Mouse (Mus musculus) midbrain, postnatal 0 days (tissue): ENCODE measurements around the gene Agxt. TPM values are rescaled to one million over a fixed set of nuclear protein-coding genes. Genes with fewer than 3 reads are reported as not detected.

Experiments used
- ATAC-seq: fragments of 200-750 bp; cut with Nextera tagmentation; 2 replicates; pipeline ENCODE4 v1.8.0; 2017; ENCODE audit warnings: moderate number of reproducible peaks, mild to moderate bottlenecking, moderate TSS enrichment, moderate library complexity; ENCODE audit not compliant: low FRiP score
- DNase-seq: peaks from one replicate; pipeline ENCODE4 v3.0.0-alpha.2; 2015; ENCODE audit warnings: low spot score
- H3K27ac ChIP-seq: fragments of 300-500 bp; sonication (generic); 2 replicates; pipeline ENCODE4 v1.5.1; 2014; ENCODE audit warnings: low read depth, mild to moderate bottlenecking, low read length, mixed read lengths
- H3K27me3 ChIP-seq: fragments of 300-500 bp; sonication (generic); 2 replicates; pipeline ENCODE4 v1.6.1; 2014; ENCODE audit warnings: low read length, control low read depth, mixed read lengths; ENCODE audit not compliant: insufficient read depth
- H3K36me3 ChIP-seq: fragments of 300-500 bp; sonication (generic); 2 replicates; pipeline ENCODE4 v1.6.1; 2014; ENCODE audit warnings: low read length, control low read depth, mixed read lengths; ENCODE audit not compliant: insufficient read depth
- H3K4me1 ChIP-seq: fragments of 300-500 bp; sonication (generic); 2 replicates; pipeline ENCODE4 v1.6.1; 2014; ENCODE audit warnings: mild to moderate bottlenecking, control low read depth, antibody characterized with exemption, low read length, mixed read lengths; ENCODE audit not compliant: insufficient read depth
- H3K4me2 ChIP-seq: fragments of 300-500 bp; sonication (generic); 2 replicates; pipeline ENCODE4 v1.6.1; 2014; ENCODE audit warnings: low read depth, mild to moderate bottlenecking, low read length, mixed read lengths; ENCODE audit not compliant: poor library complexity, severe bottlenecking
- H3K4me3 ChIP-seq: fragments of 300-500 bp; sonication (generic); 2 replicates; pipeline ENCODE4 v1.5.1; 2014; ENCODE audit warnings: low read depth, mild to moderate bottlenecking, low read length, moderate library complexity
- H3K9ac ChIP-seq: fragments of 300-500 bp; sonication (generic); replicated peaks from 2 replicates; pipeline ENCODE4 v1.6.1; 2014; ENCODE audit warnings: mild to moderate bottlenecking, low read length, moderate library complexity, mixed read lengths; ENCODE audit not compliant: poor library complexity, severe bottlenecking
- H3K9me3 ChIP-seq: fragments of 300-500 bp; sonication (generic); 2 replicates; pipeline ENCODE4 v1.6.1; 2016; ENCODE audit warnings: low read length, control low read depth
- CTCF ChIP-seq: IDR thresholded peaks from 2 replicates; pipeline ENCODE4 v1.5.1; 2016; ENCODE audit warnings: antibody characterized with exemption, mild to moderate bottlenecking
- WGBS: fragments of 180-500 bp; shearing (Covaris S2); extraction: QIAGEN DNeasy Blood & Tissue Kit; methylation state at CpG from one replicate; pipeline ENCODE4 v1.1.7; 2014; 5-methylcytosine and 5-hydroxymethylcytosine counted together
- polyA plus RNA-seq: library from polyadenylated mRNA; unstranded; fragments of >200 nt; fragmentation: Nextera tagmentation; extraction: Ambion mirVana; gene quantifications from 2 replicates; pipeline ENCODE4 v1.2.1, GENCODE M21; 2015
- total RNA-seq: library from RNA; depleted of rRNA; stranded (reverse); fragments of >200 nt; gene quantifications from 2 replicates; pipeline ENCODE4 v1.2.3, GENCODE M21; 2014; rRNA removed

Agxt gene
- total and polyA plus RNA-seq, 2 experiments from 2014 or later: not detected

- H3K9ac ChIP-seq: no peak overlapping the region
- H3K36me3 ChIP-seq: no peaks in the 10 kb centered on the region
- H3K27ac ChIP-seq: no peak overlapping the region
- no peaks in the 10 kb centered on the region for H3K9me3 ChIP-seq
- H3K4me2 ChIP-seq: no peak overlapping the region
- no peaks in the 10 kb centered on the region for H3K4me1 ChIP-seq
- H3K4me3 ChIP-seq: no peak overlapping the region
- no peak for TF ChIP-seq CTCF
- WGBS: 94% methylated on average over 3 of the region's 3 CpGs
- ATAC-seq (no peak), DNase-seq (no peak)
- H3K27me3 ChIP-seq: peaks cover 3% of the 10 kb centered on the region; the same call in 1 of the 2 replicates
These were observed 59.9 kb downstream of the Agxt start for GRCm38 (mm10) chr1:93194961-93195360.

Other genes with a start within 250 kb of the Agxt start
- gene Ankmy1, start 232.3 kb upstream of the Agxt start, total RNA-seq: 0.28 TPM in 1 of 2 replicates, not detected in the other
- gene Ankmy1, start 232.3 kb upstream of the Agxt start, polyA plus RNA-seq: 0.39 and 0.56 TPM in 2 replicates
- gene Dusp28, start 228.3 kb upstream of the Agxt start, total RNA-seq: 30.2 and 34.8 TPM in 2 replicates
- gene Dusp28, start 228.3 kb upstream of the Agxt start, polyA plus RNA-seq: 24.6 and 25.4 TPM in 2 replicates
- gene Rnpepl1, start 224.5 kb upstream of the Agxt start, total RNA-seq: 37.2 and 39.3 TPM in 2 replicates
- 28.0 and 29.6 TPM in 2 replicates for gene Rnpepl1, start 224.5 kb upstream of the Agxt start, polyA plus RNA-seq
- 84.7 and 101 TPM in 2 replicates for gene Capn10, start 200.9 kb upstream of the Agxt start, total RNA-seq
- gene Capn10, start 200.9 kb upstream of the Agxt start, polyA plus RNA-seq: 52.8 and 55.6 TPM in 2 replicates
- gene Gpr35, start 184.4 kb upstream of the Agxt start, total RNA-seq: 0.76 and 0.88 TPM in 2 replicates
- gene Gpr35, start 184.4 kb upstream of the Agxt start, polyA plus RNA-seq: 0.36 and 0.73 TPM in 2 replicates
- gene Aqp12, start 128.9 kb upstream of the Agxt start, total RNA-seq: not detected in 2 replicates
- not detected in 2 replicates for gene Aqp12, start 128.9 kb upstream of the Agxt start, polyA plus RNA-seq
- 677 and 686 TPM in 2 replicates for gene Kif1a, start 33.3 kb upstream of the Agxt start, total RNA-seq
- 690 and 716 TPM in 2 replicates for gene Kif1a, start 33.3 kb upstream of the Agxt start, polyA plus RNA-seq
- 0.88 TPM in 1 of 2 replicates, not detected in the other for gene 2310007B03Rik, start 25.7 kb downstream of the Agxt start, total RNA-seq
- gene 2310007B03Rik, start 25.7 kb downstream of the Agxt start, polyA plus RNA-seq: 0.07 and 0.10 TPM in 2 replicates
- gene Crocc2, start 33.5 kb downstream of the Agxt start, total RNA-seq: 1.2 and 1.4 TPM in 2 replicates
- gene Crocc2, start 33.5 kb downstream of the Agxt start, polyA plus RNA-seq: 0.54 and 0.84 TPM in 2 replicates
- 19.9 and 24.4 TPM in 2 replicates for gene Sned1, start 100.6 kb downstream of the Agxt start, total RNA-seq
- 4.7 and 5.1 TPM in 2 replicates for gene Sned1, start 100.6 kb downstream of the Agxt start, polyA plus RNA-seq
- 32.4 and 35.4 TPM in 2 replicates for gene Mterf4, start 170.7 kb downstream of the Agxt start, total RNA-seq
- 23.9 and 25.0 TPM in 2 replicates for gene Mterf4, start 170.7 kb downstream of the Agxt start, polyA plus RNA-seq
- 12.9 and 13.7 TPM in 2 replicates for gene Ppp1r7, start 207.6 kb downstream of the Agxt start, total RNA-seq
- gene Ppp1r7, start 207.6 kb downstream of the Agxt start, polyA plus RNA-seq: 56.2 and 62.9 TPM in 2 replicates
- gene Pask, start 208.2 kb downstream of the Agxt start, total RNA-seq: 4.4 and 5.2 TPM in 2 replicates
- gene Pask, start 208.2 kb downstream of the Agxt start, polyA plus RNA-seq: 3.0 and 4.2 TPM in 2 replicates
- 0.71 and 2.2 TPM in 2 replicates for gene Ano7, start 238.7 kb downstream of the Agxt start, total RNA-seq
- gene Ano7, start 238.7 kb downstream of the Agxt start, polyA plus RNA-seq: 3.0 TPM in 2 replicates